ENCODE assay signal across 8 mouse cellular contexts in genomic region chr6:29712011-29712584, GRCm38 (mm10). TPM values are rescaled to one million over a fixed set of nuclear protein-coding genes. Genes with fewer than 3 reads are reported as not detected.
A peak's percentile ranks its signal among the peaks of the same experiment; 100 is the strongest.
DNase-seq lines count a peak whose midpoint lies in the region; ATAC-seq and TF ChIP-seq lines count a peak whose summit lies in the region.

No protein-coding gene starts in this region.

- H3K27ac ChIP-seq in liver, adult 2 months (replicated peaks; ENCODE audit: insufficient read depth, low read depth, low read length) = no peak overlapping the region
- H3K27ac ChIP-seq in liver, embryonic 11.5 days (ENCODE audit: low read depth, low read length) = no peak overlapping the region
- no peak overlapping the region for H3K27ac ChIP-seq in cortical plate, adult 2 months (ENCODE audit: insufficient read depth, low read length)
- no peak overlapping the region for H3K27ac ChIP-seq in kidney, postnatal 0 days

- H3K9me3 ChIP-seq in liver, embryonic 11.5 days (ENCODE audit: control insufficient read depth, low read length) = no peaks in the 10 kb centered on the region
- no peaks in the 10 kb centered on the region for H3K9me3 ChIP-seq in kidney, postnatal 0 days (replicated peaks; ENCODE audit: low read length)

- ATAC-seq in CD4-positive, CD25-positive, alpha-beta regulatory T cell, adult 4 months = no peak
- ATAC-seq in liver, embryonic 11.5 days (replicated peaks; ENCODE audit: low FRiP score) = no peak
- no peak for ATAC-seq in kidney, postnatal 0 days (replicated peaks; ENCODE audit: low FRiP score, low read depth)
- peak; percentile 26; the same call in 1 of the 2 replicates for ATAC-seq in neutrophil, adult 5-6 weeks (ENCODE audit: extremely low read depth, insufficient number of reproducible peaks, low FRiP score, poor library complexity, severe bottlenecking)

- H3K4me2 ChIP-seq in liver, embryonic 11.5 days = no peak overlapping the region
- H3K4me2 ChIP-seq in kidney, postnatal 0 days (ENCODE audit: low read length) = no peak overlapping the region

- H3K4me1 ChIP-seq in liver, adult 2 months (ENCODE audit: control insufficient read depth, insufficient read depth, low read length) = no peaks in the 10 kb centered on the region
- H3K4me1 ChIP-seq in liver, embryonic 11.5 days (replicated peaks; ENCODE audit: control insufficient read depth, insufficient read depth, low read length) = 0 out of 2 replicates have a peak, but pooled peaks cover 3% of the 10 kb centered on the region
- peaks cover 2% of the 10 kb centered on the region for H3K4me1 ChIP-seq in cortical plate, adult 2 months (ENCODE audit: control insufficient read depth, insufficient read depth, low read length)
- no peaks in the 10 kb centered on the region for H3K4me1 ChIP-seq in kidney, postnatal 0 days (replicated peaks; ENCODE audit: insufficient read depth, low read length)

- H3K79me2 ChIP-seq in liver, adult 2 months (ENCODE audit: control insufficient read depth, insufficient read depth, low read length) = no peaks in the 10 kb centered on the region

- no peak overlapping the region for H3K4me3 ChIP-seq in liver, adult 2 months (ENCODE audit: insufficient read depth, low read depth, low read length)
- no peak overlapping the region for H3K4me3 ChIP-seq in liver, embryonic 11.5 days (ENCODE audit: low read depth, low read length)
- no peak overlapping the region for H3K4me3 ChIP-seq in cortical plate, adult 2 months (ENCODE audit: insufficient read depth, low read length)
- no peak overlapping the region for H3K4me3 ChIP-seq in kidney, postnatal 0 days (replicated peaks; ENCODE audit: low read depth, low read length)

- no peak for TF ChIP-seq POLR2A in liver, adult 2 months (IDR thresholded peaks at IDR 0.05; ENCODE audit: extremely low read depth, insufficient read depth, low read length)
- no peak for TF ChIP-seq POLR2A in cortical plate, adult 2 months (IDR thresholded peaks at IDR 0.05; ENCODE audit: extremely low read depth, insufficient read depth, low read length)

- DNase-seq in CD4-positive, CD25-positive, alpha-beta regulatory T cell, adult 2 months (ENCODE audit: low read depth, low spot score) = peak; percentile 72
- DNase-seq in liver, adult 2 months (ENCODE audit: extremely low read depth, low read depth, low spot score) = peak; percentile 67
- DNase-seq in liver, embryonic 11.5 days (ENCODE audit: low spot score) = no peak
- DNase-seq in kidney, postnatal 0 days (ENCODE audit: low spot score) = peak; percentile 92
- no peak for DNase-seq in spleen, postnatal 36 days (ENCODE audit: low spot score in 2 of 2)

- peak; percentile 57 for TF ChIP-seq CTCF in liver, adult 2 months (IDR thresholded peaks at IDR 0.05; ENCODE audit: low read depth, low read length)
- TF ChIP-seq CTCF in cortical plate, adult 2 months (IDR thresholded peaks at IDR 0.05; ENCODE audit: extremely low read depth, insufficient read depth, low read length) = peak; percentile 59
- peak; percentile 94 for TF ChIP-seq CTCF in kidney, postnatal 0 days (IDR thresholded peaks at IDR 0.05; ENCODE audit: low read depth)

- no peaks in the 10 kb centered on the region for H3K27me3 ChIP-seq in liver, adult 2 months (ENCODE audit: control insufficient read depth, insufficient read depth, low read length)
- H3K27me3 ChIP-seq in liver, embryonic 11.5 days (replicated peaks; ENCODE audit: control insufficient read depth, insufficient read depth, low read length) = no peaks in the 10 kb centered on the region
- no peaks in the 10 kb centered on the region for H3K27me3 ChIP-seq in kidney, postnatal 0 days (ENCODE audit: insufficient read depth, low read length)

- 51% methylated on average over 3 of the region's 3 CpGs for WGBS in liver, adult 2 months
- WGBS in liver, embryonic 11.5 days = 50% methylated on average over 3 of the region's 3 CpGs
- whole genome bisulfite sequencing in kidney, postnatal 0 days = 42% methylated on average over 3 of the region's 3 CpGs

- no peaks in the 10 kb centered on the region for H3K36me3 ChIP-seq in liver, adult 2 months (ENCODE audit: control insufficient read depth, insufficient read depth, low read length)
- peaks cover 3% of the 10 kb centered on the region; the same call in 1 of the 2 replicates for H3K36me3 ChIP-seq in liver, embryonic 11.5 days (ENCODE audit: control insufficient read depth, insufficient read depth, low read length)
- no peaks in the 10 kb centered on the region for H3K36me3 ChIP-seq in kidney, postnatal 0 days (ENCODE audit: insufficient read depth, low read length)

- no peak overlapping the region for H3K9ac ChIP-seq in liver, adult 2 months (ENCODE audit: low read depth, low read length)
- no peak overlapping the region for H3K9ac ChIP-seq in liver, embryonic 11.5 days (ENCODE audit: low read depth, low read length)
- no peak overlapping the region for H3K9ac ChIP-seq in kidney, postnatal 0 days (ENCODE audit: low read depth, low read length)

RNA-seq across cellular contexts. Expression of gene Tspan33, which starts 18.1 kb away (rescaled TPM):
- polyA plus RNA-seq in CD4-positive, CD25-positive, alpha-beta regulatory T cell, adult 4 months (2017; shearing (Covaris generic)) = under 1 TPM in 1 of 2 experiments, not detected in 1; 0.20 TPM
- 4.2 and 9.3 TPM in 2 replicates for total RNA-seq in liver, adult 2 months (2014; rRNA removed)
- 7.0 and 8.5 TPM in 2 replicates for polyA plus RNA-seq in liver, adult 2 months (2012; rRNA removed)
- 44.8 and 53.0 TPM in 2 replicates for polyA plus RNA-seq in liver, embryonic 11.5 days (2014; fragmentation: Nextera tagmentation; extraction: Ambion mirVana)
- 28.8 and 30.1 TPM in 2 replicates for polyA plus RNA-seq in cortical plate, adult 2 months (2012; rRNA removed)
- 24.9 and 25.2 TPM in 2 replicates for polyA plus RNA-seq in kidney, postnatal 0 days (2015; fragmentation: Nextera tagmentation; extraction: Ambion mirVana)
- 2.0 and 2.2 TPM in 2 replicates for total RNA-seq in neutrophil, adult 5-6 weeks (2017)

RNA-seq across cellular contexts. Expression of gene Smo, which starts 23.2 kb away (rescaled TPM):
- polyA plus RNA-seq in CD4-positive, CD25-positive, alpha-beta regulatory T cell, adult 4 months (2017; shearing (Covaris generic)) = under 1 TPM in 1 of 2 experiments, not detected in 1; 0.11 TPM
- 4.1 and 5.0 TPM in 2 replicates for total RNA-seq in liver, adult 2 months (2014; rRNA removed)
- polyA plus RNA-seq in liver, adult 2 months (2012; rRNA removed) = 6.7 and 10.5 TPM in 2 replicates
- polyA plus RNA-seq in liver, embryonic 11.5 days (2014; fragmentation: Nextera tagmentation; extraction: Ambion mirVana) = 22.3 and 22.5 TPM in 2 replicates
- polyA plus RNA-seq in cortical plate, adult 2 months (2012; rRNA removed) = 8.3 and 9.6 TPM in 2 replicates
- 26.4 and 27.5 TPM in 2 replicates for polyA plus RNA-seq in kidney, postnatal 0 days (2015; fragmentation: Nextera tagmentation; extraction: Ambion mirVana)
- 0.12 TPM in 1 of 2 replicates, not detected in the other for total RNA-seq in neutrophil, adult 5-6 weeks (2017)

RNA-seq across cellular contexts. Expression of gene Ahcyl2, which starts 55.7 kb away (rescaled TPM):
- 100 to 1,000 TPM in 1 of 2 experiments, 10 to 100 TPM in 1; 87.8 to 108 TPM for polyA plus RNA-seq in CD4-positive, CD25-positive, alpha-beta regulatory T cell, adult 4 months (2017; shearing (Covaris generic))
- total RNA-seq in liver, adult 2 months (2014; rRNA removed) = 8.9 and 11.8 TPM in 2 replicates
- polyA plus RNA-seq in liver, adult 2 months (2012; rRNA removed) = 5.2 and 7.4 TPM in 2 replicates
- 12.0 and 12.5 TPM in 2 replicates for polyA plus RNA-seq in liver, embryonic 11.5 days (2014; fragmentation: Nextera tagmentation; extraction: Ambion mirVana)
- 112 and 117 TPM in 2 replicates for polyA plus RNA-seq in cortical plate, adult 2 months (2012; rRNA removed)
- polyA plus RNA-seq in kidney, postnatal 0 days (2015; fragmentation: Nextera tagmentation; extraction: Ambion mirVana) = 18.5 and 18.7 TPM in 2 replicates
- total RNA-seq in neutrophil, adult 5-6 weeks (2017) = 30.8 and 53.1 TPM in 2 replicates

Comparison
In these comparisons a context has a peak if more than half of its experiments do, and no peak if none do; other contexts are left out.
1. DNase-seq: peak in CD4-positive, CD25-positive, alpha-beta regulatory T cell, adult 2 months (single experiment), liver, adult 2 months (single experiment) and kidney, postnatal 0 days (single experiment); none in liver, embryonic 11.5 days (single experiment) and spleen, postnatal 36 days (0 of 2).
2. Peak in every context shown above with its lines, with median percentiles within 50 percentile points of each other: CTCF ChIP-seq.